Mouse (Mus musculus) kidney, adult 2 months (tissue): ENCODE measurements around the gene Soga1.

Source experiments
- CTCF ChIP-seq: fragments of 200-500 bp; conservative IDR thresholded peaks from 2 replicates; pipeline ENCODE4 v1.5.1; 2011; ENCODE audit warnings: low read depth, mild to moderate bottlenecking, control low read depth, low read length, moderate library complexity, mixed read lengths; ENCODE audit not compliant: insufficient read depth, insufficient read length
- POLR2A ChIP-seq: fragments of 200-500 bp; IDR thresholded peaks from one replicate; pipeline ENCODE4 v1.6.1; 2011; ENCODE audit warnings: low read depth, low read length, control low read depth

GRCm38 (mm10) chr2:157046956-157047355 lies 32.1 kb downstream of the Soga1 start:
- TF ChIP-seq CTCF, result no peak
- no peak for TF ChIP-seq POLR2A
